Mouse (Mus musculus) MEL-GATA-1-ER (cell line): Measurements from ENCODE around the gene Rnf121.
"Not testable (repeated sequence)": the region's sequence is repeated elsewhere in the genome, so short reads cannot be mapped to it uniquely, and the experiment has no call there.

Experiments
- DNase-seq: peaks from one replicate; pipeline ENCODE4 v3.0.0-alpha.2; 2012; ENCODE audit warnings: low read depth; ENCODE audit errors: extremely low read depth

Rnf121 gene

DNA sequence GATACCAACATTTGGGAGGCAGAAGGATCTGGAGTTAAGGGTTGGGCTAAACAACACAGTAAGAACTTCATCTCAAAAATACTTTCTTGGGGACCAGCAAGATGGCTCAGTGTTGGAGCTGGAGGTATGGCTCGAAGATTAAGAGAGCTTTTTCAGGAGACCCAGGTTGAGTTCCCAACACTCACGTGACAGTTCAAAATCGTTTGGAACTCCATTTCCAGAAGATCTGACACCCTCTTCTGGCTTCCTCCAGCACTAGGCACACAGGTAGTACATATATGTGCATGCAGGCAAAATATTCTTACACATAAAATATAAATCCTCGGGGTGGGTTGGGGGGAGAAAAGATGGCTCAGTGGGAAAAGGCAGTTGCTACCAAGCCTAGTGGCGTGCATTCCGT, 1.1 kb upstream of the Rnf121 start:
- no peak for DNase-seq

GRCm38 (mm10) chr7:102064655-102065045, 619 bp downstream of the Rnf121 start:
- DNase-seq: no peak

GRCm38 (mm10) chr7:102063891-102064290, 1.4 kb downstream of the Rnf121 start:
- no peak for DNase-seq

- no peak for DNase-seq
Measured at GRCm38 (mm10) chr7:102062203-102062602, 3.1 kb downstream of the Rnf121 start.

DNA sequence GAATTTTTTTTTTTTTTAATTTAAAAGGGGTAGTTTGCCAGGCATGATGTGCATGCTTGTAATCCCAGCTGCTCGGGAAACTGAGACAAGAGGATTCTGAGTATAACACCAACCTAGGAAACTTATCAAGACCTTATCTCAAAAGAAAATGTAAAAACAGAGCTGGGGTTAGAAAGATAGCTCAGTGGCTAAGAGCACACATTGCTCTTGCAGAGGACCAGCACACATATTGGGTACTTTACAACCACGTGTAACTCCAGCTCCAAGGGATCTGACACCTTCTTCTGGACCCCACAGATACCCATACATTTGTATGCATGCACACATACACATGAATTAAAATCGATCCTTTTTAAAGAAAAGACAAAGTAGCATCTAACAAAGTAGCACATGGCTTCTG, 3.9 kb downstream of the Rnf121 start:
- DNase-seq: no peak

DNA sequence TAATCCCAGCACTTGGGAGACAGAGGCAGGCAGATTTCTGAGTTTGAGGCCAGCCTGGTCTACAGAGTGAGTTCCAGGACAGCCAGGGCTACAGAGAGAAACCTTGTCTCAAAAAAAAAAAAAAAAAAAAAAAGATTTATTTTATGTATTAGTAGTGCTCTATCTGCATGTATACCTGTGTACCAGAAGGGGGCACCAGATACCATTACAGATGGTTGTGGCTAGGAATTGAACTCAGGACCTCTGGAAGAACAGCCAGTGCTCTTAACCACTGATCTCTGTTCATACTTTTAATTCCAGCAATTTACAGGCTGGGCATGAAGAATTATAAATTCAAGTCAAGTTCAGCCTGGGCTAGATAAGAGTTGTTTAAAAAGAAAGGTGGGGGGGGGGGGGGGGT, 16.7 kb downstream of the Rnf121 start:
- DNase-seq: not testable (repeated sequence)

GRCm38 (mm10) chr7:102042314-102042713, 23.0 kb downstream of the Rnf121 start:
- DNase-seq: no peak

- no peak for DNase-seq
Measured at GRCm38 (mm10) chr7:102037318-102037717, 28.0 kb downstream of the Rnf121 start.

DNA sequence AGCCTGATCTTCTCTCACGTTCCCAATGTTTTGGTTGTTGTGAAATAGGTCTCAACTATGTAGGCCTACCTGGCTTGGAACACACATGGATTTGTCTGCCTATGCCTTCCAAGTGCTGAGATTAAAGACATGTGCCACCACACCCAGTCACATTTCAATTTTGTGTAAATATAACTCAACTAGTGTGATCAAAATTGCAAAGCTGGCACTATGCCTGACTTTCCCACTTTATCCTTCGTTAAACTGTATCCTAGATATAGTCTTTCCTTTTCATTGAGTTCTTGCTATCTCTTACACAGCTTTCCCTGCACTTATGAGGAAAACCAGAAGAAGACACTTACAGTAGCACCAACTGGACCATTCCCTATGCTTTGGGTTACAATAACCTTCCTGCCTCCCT, 29.7 kb downstream of the Rnf121 start:
- DNase-seq: no peak

- no peak for DNase-seq
Measured at GRCm38 (mm10) chr7:102034904-102035303, 30.4 kb downstream of the Rnf121 start.

DNA sequence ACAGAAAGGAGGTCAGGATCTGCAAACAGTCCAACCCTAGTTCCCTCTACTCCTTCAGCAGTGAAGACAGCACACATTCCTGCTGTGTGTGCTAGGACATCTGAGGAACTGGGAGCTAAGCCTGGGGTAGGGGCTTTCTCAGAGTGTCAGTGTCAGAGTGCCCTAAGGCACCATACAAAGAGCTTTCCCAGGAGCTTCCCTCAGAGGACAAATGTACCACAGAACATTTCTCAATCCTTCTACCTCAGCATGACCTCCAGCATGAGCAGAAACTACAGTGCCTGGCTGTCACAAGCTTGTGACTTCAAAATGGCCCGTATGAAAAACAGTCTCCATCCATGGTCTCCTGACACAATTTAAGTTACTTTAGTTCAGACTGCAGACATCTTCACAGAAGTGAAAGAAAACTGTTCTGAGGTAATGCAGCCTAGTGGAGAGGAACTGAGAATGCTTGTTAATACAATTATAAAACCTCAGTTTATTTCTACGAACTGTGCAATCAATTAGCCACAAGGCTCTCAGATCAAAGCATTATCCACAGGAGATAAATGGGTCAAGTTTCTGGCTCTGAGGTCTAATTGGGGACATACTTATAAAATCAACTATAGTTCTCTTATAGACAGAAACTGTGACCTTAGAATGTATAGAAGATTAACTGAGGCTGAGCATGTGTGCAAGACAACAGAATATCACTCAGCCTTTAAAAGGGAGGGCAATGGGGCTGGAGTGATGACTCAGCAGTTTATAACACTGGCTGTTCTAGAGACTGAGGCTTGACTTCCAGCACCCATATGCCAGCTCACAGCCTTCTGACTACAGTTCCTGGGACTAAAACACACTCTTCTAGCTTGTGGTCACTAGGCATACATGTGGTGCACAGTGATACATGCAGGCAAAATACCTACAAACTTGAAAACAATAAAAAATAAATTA, 39.8 kb downstream of the Rnf121 start:
- no peak for DNase-seq

DNA sequence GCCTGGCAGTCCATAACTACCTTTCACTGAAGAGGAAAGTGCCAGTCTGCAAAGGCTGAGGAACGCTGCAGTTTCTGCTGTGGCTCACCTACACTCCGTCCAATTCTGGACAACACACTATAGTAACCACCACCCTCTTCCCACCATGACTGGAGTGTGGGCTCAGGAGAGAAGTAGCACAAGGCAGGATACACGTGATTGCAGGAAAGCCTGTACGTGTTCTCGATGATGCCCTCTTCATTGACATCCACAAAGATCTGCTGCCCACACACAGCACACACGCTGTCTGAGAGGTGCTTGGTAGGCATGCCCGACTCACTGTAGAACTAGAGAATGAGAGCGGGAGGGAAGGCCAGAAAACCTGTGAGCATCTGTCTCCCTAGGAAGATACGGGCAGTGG, 41.4 kb downstream of the Rnf121 start:
- DNase-seq: no peak

DNA sequence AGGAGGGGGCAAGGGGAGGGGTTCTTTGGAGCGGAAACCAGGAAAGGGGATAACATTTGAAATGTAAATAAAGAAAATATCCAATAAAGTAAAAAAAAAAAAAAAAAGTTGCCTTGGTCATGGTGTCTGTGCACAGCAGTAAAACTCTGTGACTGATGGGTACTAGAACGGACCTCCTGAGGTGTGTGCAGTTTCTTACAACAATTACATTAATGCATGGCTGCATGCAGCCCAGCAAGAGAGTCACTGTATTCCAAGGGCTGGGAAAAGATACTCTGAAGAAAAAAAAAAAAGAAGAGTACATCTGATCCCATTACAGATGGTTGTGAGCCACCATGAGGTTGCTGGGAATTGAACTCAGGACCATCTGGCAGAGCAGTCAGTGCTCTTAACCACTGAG, 44.3 kb downstream of the Rnf121 start:
- DNase-seq: not testable (repeated sequence)

GRCm38 (mm10) chr7:102019362-102019761, 45.9 kb downstream of the Rnf121 start:
- DNase-seq: no peak

DNA sequence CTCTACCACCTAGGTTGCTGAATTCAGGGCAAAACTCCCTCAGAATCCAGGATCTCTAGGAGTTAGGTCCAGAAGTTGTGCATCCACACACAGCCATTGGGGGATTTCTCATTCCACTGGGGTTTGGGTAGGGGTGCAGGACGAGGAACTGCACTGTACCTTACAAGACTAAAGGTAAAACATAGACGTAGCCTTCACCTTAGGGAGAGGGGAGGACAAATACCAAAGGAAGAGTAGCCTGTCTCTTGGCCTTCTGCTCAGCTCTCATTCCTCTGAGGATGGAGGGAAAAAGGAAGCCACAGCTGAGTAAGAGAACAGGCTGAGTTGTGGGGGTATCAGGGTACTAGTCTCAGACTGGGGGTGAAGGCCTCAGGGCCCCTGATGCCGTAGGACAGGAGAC, 46.7 kb downstream of the Rnf121 start, which contains the start of gene Il18bp:
TSS of gene Il18bp (minus strand) at position 101 of the 400 bp plus-strand sequence.
- DNase-seq: no peak

DNA sequence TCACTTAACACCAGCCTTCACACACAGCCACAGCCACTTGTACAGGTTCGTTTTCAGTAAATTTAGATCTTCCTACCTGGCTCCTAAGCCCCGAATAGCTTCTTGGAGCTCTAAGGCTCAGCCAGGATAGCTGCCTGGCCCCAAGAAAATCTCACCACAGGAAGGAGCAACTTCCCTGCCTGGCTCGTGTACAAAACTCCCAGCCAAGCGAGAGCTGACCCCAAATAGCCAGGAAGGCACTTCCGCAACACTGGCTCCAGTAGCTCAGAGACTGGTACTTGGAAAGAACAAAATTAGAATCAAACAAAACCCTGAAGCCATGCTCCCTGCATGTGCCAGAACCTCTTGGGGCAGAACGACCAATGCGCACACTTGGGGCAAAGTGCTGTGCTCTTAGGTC, 47.2 kb downstream of the Rnf121 start:
- DNase-seq: no peak

DNA sequence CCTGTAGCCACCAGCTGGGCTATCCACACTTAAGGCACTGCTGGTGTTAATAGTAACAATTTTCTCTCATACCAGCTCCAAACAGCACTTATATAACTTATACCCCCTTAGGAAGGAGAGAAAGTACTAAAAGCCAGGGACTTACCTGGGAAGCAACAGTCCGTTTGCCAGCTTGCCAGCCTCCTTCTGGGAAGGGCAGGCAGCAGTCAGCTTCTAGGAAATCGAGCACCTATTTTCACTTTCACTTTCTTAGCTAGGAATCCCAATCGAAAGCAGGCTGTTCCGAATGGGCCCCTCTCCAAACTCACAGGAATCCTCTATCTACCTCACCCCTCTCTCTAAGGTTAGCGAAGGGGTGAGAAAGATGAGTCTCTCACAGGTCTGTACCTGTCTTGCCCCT, 47.8 kb downstream of the Rnf121 start:
- DNase-seq: no peak

DNA sequence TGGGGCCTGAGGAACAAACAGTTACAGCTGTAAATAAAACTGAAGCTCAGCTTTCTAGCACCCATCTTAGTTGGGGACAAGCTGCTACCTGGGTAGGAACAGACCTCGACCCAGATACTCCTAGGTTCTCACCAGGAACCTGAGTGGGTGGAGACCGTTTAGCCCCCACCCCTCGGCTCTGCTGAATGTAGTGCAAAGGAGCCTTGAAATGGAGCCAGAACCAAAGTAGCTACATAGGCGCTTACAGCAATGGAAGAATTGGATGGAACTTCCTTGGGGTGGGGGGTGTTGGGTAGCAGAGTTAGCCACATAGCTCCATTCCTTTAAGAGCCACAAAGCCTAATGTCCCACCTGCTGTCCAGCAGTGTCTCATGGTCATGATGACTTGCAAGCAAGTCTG, 48.3 kb downstream of the Rnf121 start:
- no peak for DNase-seq

- DNase-seq: no peak
Measured at GRCm38 (mm10) chr7:102014995-102015394, 50.3 kb downstream of the Rnf121 start.

DNA sequence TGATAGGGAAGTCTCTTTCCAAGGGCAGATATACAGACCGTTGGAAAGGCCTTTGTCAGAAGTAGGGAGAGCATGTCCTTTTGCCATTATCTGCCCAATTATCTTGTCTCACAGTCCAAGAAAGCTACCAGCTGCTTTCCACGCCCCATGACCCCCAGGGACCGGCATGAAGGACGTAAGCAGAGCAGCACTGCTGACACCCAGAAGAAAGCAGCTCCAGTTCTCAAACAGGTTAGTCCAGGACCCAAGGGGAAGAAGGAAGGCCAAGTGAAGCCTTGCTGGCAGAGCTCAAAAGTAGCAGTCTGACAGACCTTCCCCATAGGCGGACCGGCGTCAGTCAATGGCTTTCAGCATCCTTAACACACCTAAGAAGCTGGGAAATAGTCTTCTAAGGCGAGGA, 51.9 kb downstream of the Rnf121 start:
- DNase-seq: no peak

DNA sequence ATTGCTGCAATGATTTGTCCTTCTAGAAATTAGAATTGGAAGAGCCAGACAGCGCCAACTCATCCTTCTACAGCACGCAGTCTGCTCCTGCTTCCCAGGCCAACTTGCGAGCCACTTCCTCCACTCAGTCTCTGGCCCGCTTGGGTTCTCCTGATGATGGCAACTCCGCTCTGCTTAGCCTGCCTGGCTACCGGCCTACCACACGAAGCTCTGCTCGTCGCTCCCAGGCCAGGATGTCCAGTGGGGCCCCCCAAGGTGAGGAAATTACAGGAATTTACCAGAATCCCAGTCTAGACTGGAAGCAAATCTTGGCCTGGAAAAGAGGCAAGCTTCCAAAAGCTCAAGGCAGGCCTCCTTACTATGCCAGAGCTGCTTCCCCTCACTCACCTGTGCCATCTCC, 53.4 kb downstream of the Rnf121 start:
- no peak for DNase-seq

DNA sequence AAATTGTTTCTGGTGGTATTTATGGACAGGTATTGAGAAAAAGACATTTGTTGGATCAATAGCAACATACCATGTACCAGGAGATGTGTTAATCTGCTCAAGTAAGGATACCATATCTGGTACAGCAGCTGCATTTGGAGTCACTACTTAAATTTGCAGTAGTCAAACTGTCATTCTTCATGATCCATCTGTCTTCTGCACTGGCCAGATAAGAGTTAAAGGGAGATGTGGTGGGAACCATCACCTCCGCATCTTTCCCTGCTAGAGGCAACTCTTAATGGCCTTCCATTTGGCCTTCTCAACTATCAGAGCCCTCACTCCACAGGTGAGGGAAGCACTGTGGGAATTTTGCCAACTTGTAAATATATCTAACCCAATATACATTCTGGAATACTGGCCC, 58.7 kb downstream of the Rnf121 start:
- peak; percentile 29 for DNase-seq

GRCm38 (mm10) chr7:102000921-102001630, 64.2 kb downstream of the Rnf121 start:
- DNase-seq: no peak
